Mouse (Mus musculus): ENCODE results near the gene Actr10. TPM values are rescaled to one million over a fixed set of nuclear protein-coding genes. Genes with fewer than 3 reads are reported as not detected.

Actr10 gene
- polyA plus RNA-seq, 1 experiment: 1.9 TPM

DNA sequence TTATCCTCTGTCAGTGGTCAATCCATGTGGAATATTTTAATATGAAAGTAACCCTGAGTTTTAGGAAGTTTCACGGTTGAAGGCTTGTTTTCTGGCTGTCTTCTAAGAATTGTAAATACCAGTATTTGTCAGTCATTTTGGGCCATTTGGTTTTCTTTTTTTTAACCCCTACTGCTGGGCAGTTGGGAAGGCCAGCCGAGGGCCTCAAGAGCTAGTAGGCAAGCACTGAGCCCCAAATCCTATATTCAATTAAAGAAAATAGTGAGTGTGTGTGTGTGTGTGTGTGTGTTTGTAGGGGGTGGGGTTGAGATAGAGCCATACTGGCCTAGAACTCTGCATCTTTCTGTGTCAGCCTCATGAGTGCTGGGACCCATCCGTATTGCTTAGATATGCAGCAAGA, 38.2 kb downstream of the Actr10 start:
- H3K27me3 ChIP-seq (replicated peaks): no peaks in the 10 kb centered on the region
- H3K9me3 ChIP-seq: no peaks in the 10 kb centered on the region
- peaks cover 30% of the 10 kb centered on the region for H3K36me3 ChIP-seq (replicated peaks; ENCODE audit: low read length)
- H3K4me3 ChIP-seq (replicated peaks): peak overlapping the region; percentile 96
- H3K4me1 ChIP-seq: peaks cover 18% of the 10 kb centered on the region
- TF ChIP-seq FLI1 (IDR thresholded peaks at IDR 0.05; ENCODE audit: low read length): no peak
- no peak for TF ChIP-seq GATA1 (IDR thresholded peaks at IDR 0.05; ENCODE audit: borderline replicate concordance, low read length)

DNA sequence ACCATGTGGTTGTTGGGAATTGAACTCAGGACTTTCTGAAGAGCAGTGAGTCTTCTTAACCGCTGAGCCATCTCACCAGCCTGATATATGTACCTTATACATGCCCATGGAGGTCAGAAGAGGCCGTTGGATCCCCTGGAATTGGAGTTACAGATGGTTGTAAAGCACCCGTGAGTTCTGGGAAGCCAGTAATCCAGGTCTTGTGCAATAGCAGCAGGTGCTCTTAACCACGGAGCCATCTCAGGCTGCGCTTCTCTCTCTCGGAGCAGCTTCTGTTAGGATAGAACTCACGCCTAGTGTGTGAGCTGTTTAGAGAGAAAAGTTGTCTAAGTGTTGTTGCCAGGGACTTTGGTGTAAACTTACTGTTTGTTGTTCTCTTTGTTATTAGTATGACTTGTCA, 40.7 kb downstream of the Actr10 start:
- H3K4me3 ChIP-seq (replicated peaks): no peak overlapping the region
- peaks cover 52% of the 10 kb centered on the region for H3K36me3 ChIP-seq (replicated peaks; ENCODE audit: low read length)
- TF ChIP-seq FLI1 (IDR thresholded peaks at IDR 0.05; ENCODE audit: low read length) (no peak), GATA1 (IDR thresholded peaks at IDR 0.05; ENCODE audit: borderline replicate concordance, low read length) (no peak)
- peaks cover 22% of the 10 kb centered on the region for H3K4me1 ChIP-seq
- no peaks in the 10 kb centered on the region for H3K9me3 ChIP-seq
- no peaks in the 10 kb centered on the region for H3K27me3 ChIP-seq (replicated peaks)

DNA sequence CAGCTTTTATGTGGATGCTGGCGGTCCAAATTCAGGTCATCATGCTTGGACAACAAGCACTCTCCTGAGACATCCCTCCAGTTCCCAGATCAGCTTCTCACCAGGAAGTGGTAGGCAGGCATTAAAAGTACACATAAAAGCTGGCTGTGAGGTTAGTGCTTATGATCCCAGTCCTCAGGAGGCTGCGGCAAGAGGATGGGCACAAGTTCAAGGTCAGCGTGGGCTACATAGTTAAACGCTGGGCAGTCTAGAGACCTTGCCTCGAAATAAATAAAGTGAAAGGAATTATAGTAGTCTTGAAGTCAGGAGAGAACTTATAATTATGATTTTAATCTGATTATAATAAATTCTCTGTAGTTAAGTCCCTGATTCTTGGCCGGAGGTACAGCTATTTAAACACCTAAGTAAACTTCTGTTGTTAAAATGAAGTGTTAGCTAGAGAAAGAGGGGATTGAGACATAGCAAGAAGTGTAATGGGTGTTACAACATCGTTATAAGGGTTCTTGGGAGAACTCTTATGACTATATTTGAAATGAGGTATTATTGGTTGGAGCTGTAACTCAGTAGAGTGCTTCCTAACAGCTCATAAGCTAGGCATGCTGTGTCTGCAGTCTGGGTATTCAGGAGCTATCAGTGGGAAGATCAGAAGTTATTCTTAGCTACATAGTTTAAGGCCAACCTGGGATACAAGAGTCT, 47.3 kb downstream of the Actr10 start:
- no peaks in the 10 kb centered on the region for H3K9me3 ChIP-seq
- H3K4me1 ChIP-seq: peaks cover 7% of the 10 kb centered on the region; the same call in 1 of the 2 replicates
- peaks cover 94% of the 10 kb centered on the region for H3K36me3 ChIP-seq (replicated peaks; ENCODE audit: low read length)
- TF ChIP-seq GATA1 (IDR thresholded peaks at IDR 0.05; ENCODE audit: borderline replicate concordance, low read length) (no peak), FLI1 (IDR thresholded peaks at IDR 0.05; ENCODE audit: low read length) (no peak)
- H3K27me3 ChIP-seq (replicated peaks): no peaks in the 10 kb centered on the region
- no peak overlapping the region for H3K4me3 ChIP-seq (replicated peaks)

DNA sequence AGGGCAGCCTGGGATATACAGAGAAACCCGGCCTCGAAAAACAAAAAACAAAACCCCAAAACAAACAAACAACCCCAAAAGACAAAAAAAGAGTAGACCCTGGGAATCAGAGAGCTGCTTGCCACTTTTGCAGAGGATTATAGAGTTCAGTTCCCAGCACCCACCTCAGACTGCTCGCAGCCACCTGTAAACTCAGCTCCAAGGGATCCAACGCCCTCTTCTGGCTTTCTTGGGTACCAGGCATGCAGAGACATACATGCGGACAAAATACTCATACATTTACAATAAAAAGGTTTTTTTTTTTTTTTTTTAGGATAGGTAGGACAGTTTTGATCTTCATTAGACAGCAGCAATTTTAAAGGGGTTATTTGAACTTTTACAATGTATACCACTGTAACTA, 59.6 kb downstream of the Actr10 start:
- TF ChIP-seq GATA1 (IDR thresholded peaks at IDR 0.05; ENCODE audit: borderline replicate concordance, low read length): no peak
- TF ChIP-seq FLI1 (IDR thresholded peaks at IDR 0.05; ENCODE audit: low read length): no peak
- peaks cover 67% of the 10 kb centered on the region for H3K36me3 ChIP-seq (replicated peaks; ENCODE audit: low read length)
- H3K9me3 ChIP-seq: no peaks in the 10 kb centered on the region
- peaks cover 42% of the 10 kb centered on the region for H3K4me1 ChIP-seq
- no peak overlapping the region for H3K4me3 ChIP-seq (replicated peaks)
- H3K27me3 ChIP-seq (replicated peaks): no peaks in the 10 kb centered on the region

DNA sequence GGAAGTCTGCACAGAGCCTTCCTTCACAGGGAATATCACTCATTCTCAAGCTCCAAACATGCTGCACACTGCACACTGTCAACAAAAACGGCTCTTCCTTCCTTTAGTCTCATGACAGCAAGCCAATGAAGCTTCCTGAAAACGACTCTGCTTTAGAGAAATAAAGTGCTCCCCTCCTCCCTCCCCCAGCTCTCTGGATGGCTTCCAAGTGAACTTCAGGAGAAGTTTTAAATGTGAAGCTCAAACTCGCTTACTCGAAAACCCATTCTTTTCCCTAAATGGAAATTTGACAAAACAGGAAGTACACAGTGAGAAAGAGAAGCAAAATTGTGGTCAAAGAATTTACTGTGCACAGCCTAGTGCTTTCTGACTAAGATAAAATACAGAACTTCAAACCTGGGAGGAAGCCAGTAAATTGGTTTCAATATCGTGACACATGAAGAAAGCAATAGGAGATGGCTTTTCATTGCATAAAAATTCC, 61.8 kb downstream of the Actr10 start:
- Histone ChIP-seq H3K4me3 (replicated peaks) (peak overlapping the region; percentile 89), H3K27me3 (replicated peaks) (no peaks in the 10 kb centered on the region), H3K4me1 (peaks cover 50% of the 10 kb centered on the region), H3K9me3 (no peaks in the 10 kb centered on the region), H3K36me3 (replicated peaks; ENCODE audit: low read length) (peaks cover 64% of the 10 kb centered on the region)
- TF ChIP-seq FLI1 (IDR thresholded peaks at IDR 0.05; ENCODE audit: low read length) (no peak), GATA1 (IDR thresholded peaks at IDR 0.05; ENCODE audit: borderline replicate concordance, low read length) (no peak)

DNA sequence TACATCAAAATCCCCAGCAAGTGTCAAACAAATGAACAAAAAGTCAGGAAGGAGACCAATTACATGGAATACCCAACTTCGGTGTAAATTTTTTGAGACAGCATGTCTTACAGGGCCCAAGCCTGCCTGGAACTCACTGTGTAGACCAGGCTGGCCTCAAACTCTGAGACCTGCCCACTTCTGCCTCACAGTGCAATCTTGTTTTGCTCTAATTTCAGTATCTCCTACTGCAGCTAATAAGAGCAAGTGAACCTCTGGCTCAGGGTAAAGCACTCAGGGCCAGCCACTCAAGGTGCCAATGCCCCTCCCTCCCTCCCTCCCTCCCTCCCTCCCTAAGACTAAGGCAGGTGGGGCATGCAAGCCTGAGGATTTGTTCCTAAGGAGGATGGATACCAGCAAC, 62.7 kb downstream of the Actr10 start:
- H3K27me3 ChIP-seq (replicated peaks): no peaks in the 10 kb centered on the region
- peaks cover 65% of the 10 kb centered on the region for H3K36me3 ChIP-seq (replicated peaks; ENCODE audit: low read length)
- no peaks in the 10 kb centered on the region for H3K9me3 ChIP-seq
- H3K4me1 ChIP-seq: peaks cover 50% of the 10 kb centered on the region
- H3K4me3 ChIP-seq (replicated peaks): peak overlapping the region; percentile 26
- TF ChIP-seq FLI1 (IDR thresholded peaks at IDR 0.05; ENCODE audit: low read length): no peak
- no peak for TF ChIP-seq GATA1 (IDR thresholded peaks at IDR 0.05; ENCODE audit: borderline replicate concordance, low read length)

DNA sequence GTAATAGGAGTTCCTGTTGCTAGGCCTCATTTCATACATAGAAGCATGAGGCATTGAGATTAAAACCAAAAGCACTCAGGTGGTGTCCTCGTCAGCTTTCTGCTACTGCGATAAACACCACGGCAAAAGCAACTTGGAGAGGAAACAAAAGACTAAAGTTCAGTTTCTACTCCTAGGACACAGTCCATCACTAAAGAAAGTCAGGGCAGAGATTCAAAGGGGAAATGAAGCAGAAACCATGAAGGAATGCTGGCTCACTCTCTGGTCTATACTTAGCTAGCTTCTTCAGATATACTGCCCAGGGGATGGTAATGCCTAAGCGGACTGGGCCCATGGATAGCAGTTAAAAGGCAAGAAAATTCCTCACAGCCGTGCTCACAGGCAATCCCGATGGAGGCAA, 63.8 kb downstream of the Actr10 start:
- H3K9me3 ChIP-seq: no peaks in the 10 kb centered on the region
- TF ChIP-seq GATA1 (IDR thresholded peaks at IDR 0.05; ENCODE audit: borderline replicate concordance, low read length) (no peak), FLI1 (IDR thresholded peaks at IDR 0.05; ENCODE audit: low read length) (no peak)
- H3K36me3 ChIP-seq (replicated peaks; ENCODE audit: low read length): peaks cover 65% of the 10 kb centered on the region
- no peak overlapping the region for H3K4me3 ChIP-seq (replicated peaks)
- peaks cover 50% of the 10 kb centered on the region for H3K4me1 ChIP-seq
- H3K27me3 ChIP-seq (replicated peaks): no peaks in the 10 kb centered on the region

DNA sequence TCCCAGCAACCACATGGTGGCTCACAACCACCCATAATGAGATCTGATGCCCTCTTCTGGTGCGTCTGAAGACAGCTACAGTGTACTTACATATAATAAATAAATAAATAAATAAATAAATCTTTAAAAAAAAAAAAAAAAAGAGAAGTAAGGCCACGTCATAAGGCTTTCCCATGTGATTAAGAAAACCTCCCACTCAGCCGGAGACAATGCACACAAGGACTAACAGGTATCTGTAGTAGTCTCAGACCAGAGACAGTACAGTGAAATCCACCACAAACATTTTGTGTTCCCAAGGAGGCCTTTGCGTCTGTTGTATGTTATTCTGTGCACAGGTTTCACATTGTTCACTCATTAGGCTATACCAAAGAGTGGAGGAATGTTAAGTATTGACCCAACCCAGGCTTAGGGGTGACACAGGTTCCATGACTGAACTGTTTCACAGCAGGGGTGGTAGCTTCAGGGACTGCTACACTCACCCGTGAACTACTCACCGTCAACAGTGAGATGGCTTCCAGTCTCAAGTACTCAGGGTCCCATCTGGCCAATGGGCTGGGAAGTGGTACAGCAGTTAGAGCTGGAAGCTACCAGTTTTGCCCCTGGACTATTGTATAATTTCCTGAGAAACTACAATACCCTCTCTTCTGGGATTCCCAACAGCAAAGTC, 66.2 kb downstream of the Actr10 start:
- Histone ChIP-seq H3K4me3 (replicated peaks) (no peak overlapping the region), H3K27me3 (replicated peaks) (no peaks in the 10 kb centered on the region), H3K9me3 (no peaks in the 10 kb centered on the region), H3K4me1 (peaks cover 53% of the 10 kb centered on the region), H3K36me3 (replicated peaks; ENCODE audit: low read length) (peaks cover 72% of the 10 kb centered on the region)
- TF ChIP-seq GATA1 (IDR thresholded peaks at IDR 0.05; ENCODE audit: borderline replicate concordance, low read length) (no peak), FLI1 (IDR thresholded peaks at IDR 0.05; ENCODE audit: low read length) (no peak)

DNA sequence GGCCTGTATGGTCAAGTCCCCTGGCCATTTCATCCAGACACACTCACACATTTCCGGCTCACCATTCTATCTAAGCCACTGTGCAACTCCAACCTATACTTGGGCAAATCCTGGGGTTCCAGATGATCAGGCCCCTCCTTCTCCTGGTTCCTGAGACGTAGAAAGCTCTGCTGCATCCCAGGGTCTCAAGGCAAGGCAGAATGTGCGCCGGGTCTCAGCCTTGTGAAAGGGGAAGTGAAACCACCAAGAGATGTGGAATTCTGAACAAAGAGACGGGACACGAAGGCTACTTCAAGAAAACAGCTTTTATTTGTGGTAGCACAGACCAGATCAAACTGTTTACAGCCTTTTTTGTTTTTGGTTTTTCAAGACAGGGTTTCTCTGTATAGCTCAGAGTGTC, 68.5 kb downstream of the Actr10 start:
- Histone ChIP-seq H3K36me3 (replicated peaks; ENCODE audit: low read length) (peaks cover 88% of the 10 kb centered on the region), H3K27me3 (replicated peaks) (no peaks in the 10 kb centered on the region), H3K4me1 (peaks cover 46% of the 10 kb centered on the region), H3K9me3 (no peaks in the 10 kb centered on the region), H3K4me3 (replicated peaks) (no peak overlapping the region)
- no peak for TF ChIP-seq FLI1 (IDR thresholded peaks at IDR 0.05; ENCODE audit: low read length)
- no peak for TF ChIP-seq GATA1 (IDR thresholded peaks at IDR 0.05; ENCODE audit: borderline replicate concordance, low read length)

DNA sequence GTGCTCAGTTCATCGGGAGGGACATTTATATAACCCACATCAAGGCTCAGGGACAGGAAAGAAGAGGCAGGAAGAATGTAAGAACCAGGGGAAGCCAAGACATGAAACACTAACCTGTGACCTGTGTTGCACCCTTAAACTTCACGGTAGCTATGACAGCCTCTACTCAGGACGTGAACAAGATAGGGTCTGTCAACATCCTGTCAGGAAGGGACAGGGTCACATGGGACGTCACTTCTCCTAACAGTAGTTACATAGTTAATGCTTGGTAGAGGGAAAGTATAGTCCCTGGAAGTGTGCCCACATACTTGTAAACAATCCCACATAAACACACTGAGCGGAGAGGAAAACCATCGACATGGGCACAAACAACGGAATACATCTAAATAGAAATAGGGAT, 69.2 kb downstream of the Actr10 start:
- peak overlapping the region; percentile 50 for H3K4me3 ChIP-seq (replicated peaks)
- H3K36me3 ChIP-seq (replicated peaks; ENCODE audit: low read length): peaks cover 88% of the 10 kb centered on the region
- H3K9me3 ChIP-seq: no peaks in the 10 kb centered on the region
- H3K27me3 ChIP-seq (replicated peaks): no peaks in the 10 kb centered on the region
- TF ChIP-seq FLI1 (IDR thresholded peaks at IDR 0.05; ENCODE audit: low read length) (no peak), GATA1 (IDR thresholded peaks at IDR 0.05; ENCODE audit: borderline replicate concordance, low read length) (no peak)
- peaks cover 42% of the 10 kb centered on the region for H3K4me1 ChIP-seq
